20 mouse cellular contexts compared by ENCODE assay signal in the genomic region with DNA sequence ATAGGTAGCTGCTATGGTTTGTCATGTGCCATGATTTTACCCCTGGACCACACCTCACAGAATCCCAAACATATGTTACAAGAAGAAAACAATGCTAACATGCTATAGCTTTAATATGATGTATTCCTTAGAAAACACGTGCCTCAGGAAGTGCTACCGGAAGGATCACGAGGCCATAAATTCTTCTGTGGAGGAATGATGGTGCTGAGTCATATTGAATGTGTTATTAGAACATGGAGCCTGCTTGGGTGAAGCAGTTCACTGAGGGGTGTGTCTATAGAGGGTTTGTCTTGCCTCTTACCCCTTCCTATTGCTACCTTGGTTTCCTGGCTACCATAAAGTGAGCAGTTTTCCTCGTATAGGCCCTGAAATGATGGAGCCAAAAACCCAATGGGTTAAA.
"Had no signal": no experiment of that assay in that cellular context is flagged by ENCODE, and none has a peak within 500 bp of the region (broad histone marks: within the 10 kb centered on the region; RNA-seq: fewer than 3 reads in every experiment).

No protein-coding gene starts in this region.

- H3K36me3 ChIP-seq: liver, embryonic 15.5 days; lung, embryonic 15.5 days; midbrain, embryonic 10.5 days; midbrain, embryonic 12.5 days; neural tube, embryonic 12.5 days; stomach, embryonic 15.5 days had no signal

- ATAC-seq: liver, postnatal 0 days; midbrain, embryonic 16.5 days had no signal

- H3K27me3 ChIP-seq: liver, embryonic 15.5 days; lung, embryonic 15.5 days; midbrain, embryonic 12.5 days; neural tube, embryonic 12.5 days; stomach, embryonic 15.5 days had no signal

- DNase-seq: liver, postnatal 0 days; lung, adult 2 months; lung, postnatal 36 days; midbrain, embryonic 14.5 days; retina, postnatal 1 day; right cerebral cortex, adult 18-20 months; right cerebral cortex, postnatal 25 days; right cerebral cortex, postnatal 4 days; thymus, adult 18-20 months; thymus, postnatal 14 days; thymus, postnatal 36 days had no signal

- H3K27ac ChIP-seq: liver, embryonic 15.5 days; lung, embryonic 15.5 days; macrophage; midbrain, embryonic 10.5 days; midbrain, embryonic 12.5 days; neural tube, embryonic 12.5 days; stomach, embryonic 15.5 days had no signal

- H3K9me3 ChIP-seq: liver, embryonic 15.5 days; lung, embryonic 15.5 days; midbrain, embryonic 10.5 days; midbrain, embryonic 12.5 days; neural tube, embryonic 12.5 days; stomach, embryonic 15.5 days had no signal

- H3K9ac ChIP-seq: liver, embryonic 15.5 days; liver, postnatal 0 days; lung, embryonic 15.5 days; midbrain, embryonic 12.5 days; neural tube, embryonic 12.5 days; stomach, embryonic 15.5 days had no signal

- H3K4me3 ChIP-seq: liver, embryonic 15.5 days; lung, embryonic 15.5 days; megakaryocyte, embryonic 14.5 days; midbrain, embryonic 10.5 days; midbrain, embryonic 12.5 days; neural tube, embryonic 12.5 days; stomach, embryonic 15.5 days had no signal

- H3K4me1 ChIP-seq: liver, embryonic 15.5 days; midbrain, embryonic 10.5 days; midbrain, embryonic 12.5 days; neural tube, embryonic 12.5 days had no signal

- H3K4me2 ChIP-seq: liver, embryonic 15.5 days; midbrain, embryonic 12.5 days; neural tube, embryonic 12.5 days; stomach, embryonic 15.5 days had no signal
